Mouse (Mus musculus) B cell, adult 62 days (primary cell): ENCODE measurements around the gene Serpina3c. TPM values are rescaled to one million over a fixed set of nuclear protein-coding genes. Genes with fewer than 3 reads are reported as not detected.

Experiments
- total RNA-seq: library from RNA; stranded (reverse); gene quantifications from 4 replicates; pipeline ENCODE4 v1.2.4, GENCODE M21; 2023

The Serpina3c gene
- not detected in 4 replicates for total RNA-seq

DNA sequence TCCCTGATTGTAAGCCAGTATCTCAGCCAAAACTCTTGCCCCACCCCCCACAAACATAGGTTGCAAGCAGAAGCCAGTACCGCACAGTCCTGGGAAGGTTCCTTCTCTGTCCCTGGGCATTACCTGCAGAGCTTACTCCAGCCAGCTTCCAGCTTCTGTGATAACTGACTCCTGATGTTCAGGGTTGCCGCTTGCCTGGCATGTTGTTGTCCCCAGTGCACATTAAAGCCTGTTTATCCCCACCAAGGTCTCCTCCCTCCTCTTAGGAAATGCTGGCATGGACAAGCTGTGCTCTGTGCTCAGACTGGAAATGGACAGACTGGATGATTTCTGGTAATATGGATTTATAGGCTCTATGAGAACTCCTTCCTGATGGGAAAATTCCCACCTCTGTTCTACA lies at the start of gene Serpina3c:
Gene Serpina3c, minus strand, starts transcription at position 215 of the 400 bp plus-strand sequence.

DNA sequence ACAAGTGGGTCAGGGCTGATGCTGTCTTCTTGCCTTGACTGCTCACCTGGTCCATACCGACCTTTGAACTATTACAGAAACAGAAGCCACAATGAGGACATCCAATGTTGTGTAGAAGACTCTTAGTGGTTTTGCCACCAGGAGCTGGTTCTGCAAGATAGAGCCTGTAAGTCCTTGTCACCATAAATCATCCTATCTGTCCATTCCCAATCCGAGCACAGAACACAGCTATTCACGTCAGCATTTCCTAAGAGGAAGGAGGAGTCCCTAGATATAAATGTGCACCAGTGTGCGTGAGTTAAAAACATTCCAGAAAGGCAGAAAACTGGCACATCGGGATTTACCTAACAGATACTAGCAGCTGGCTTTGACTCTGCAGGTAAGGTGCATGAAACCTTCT lies 26.0 kb downstream of the Serpina3c start, which contains the start of gene Serpina3b:
Gene Serpina3b, plus strand, starts transcription at position 301 of the 400 bp plus-strand sequence.

DNA sequence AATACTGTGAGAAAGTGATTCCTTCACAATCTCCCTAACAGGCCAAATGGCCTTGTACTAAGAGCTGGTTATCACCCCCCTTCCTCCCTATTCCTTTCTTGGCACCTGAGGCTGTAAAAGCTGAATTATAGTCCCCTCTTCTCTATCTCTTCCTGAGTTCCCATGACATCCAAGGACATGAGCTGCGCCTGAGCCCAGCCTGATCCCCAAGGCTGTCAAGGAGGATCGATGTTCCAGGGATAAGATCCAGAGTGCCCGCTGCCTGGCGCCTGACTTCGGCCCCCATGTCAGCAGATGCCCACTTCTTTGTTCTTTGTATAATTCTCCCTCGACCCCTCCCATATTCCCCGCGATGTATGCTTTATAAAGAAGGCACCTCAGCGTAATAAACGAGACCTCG lies 41.3 kb downstream of the Serpina3c start, which contains the start of gene Serpina3a:
Gene Serpina3a, plus strand, starts transcription at position 392 of the 400 bp plus-strand sequence.

DNA sequence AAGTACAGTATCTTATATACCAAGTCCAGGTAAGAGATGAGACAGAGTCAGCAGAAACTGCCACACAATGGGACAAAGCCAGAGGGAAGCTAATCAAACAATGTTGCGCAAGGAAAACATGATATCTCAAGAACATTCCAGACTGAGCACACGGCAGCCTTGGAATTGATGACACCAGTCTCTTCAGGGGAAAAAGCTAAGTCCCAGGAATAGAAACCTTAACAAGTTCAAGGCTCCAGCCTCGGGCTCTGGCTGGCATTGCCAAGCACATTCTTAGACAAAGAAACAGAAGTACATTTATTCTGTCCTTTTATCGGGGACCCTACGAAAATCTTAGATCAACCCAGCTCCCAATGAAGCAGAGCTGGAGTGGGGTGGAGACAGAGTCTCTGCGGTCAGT lies 52.9 kb downstream of the Serpina3c start, which contains the start of gene Serpina5:
Gene Serpina5, plus strand, starts transcription at position 346 of the 400 bp plus-strand sequence.

Other genes starting within 250 kb of the Serpina3c start
- not detected in 4 replicates for gene Serpina1c, start 249.0 kb downstream of the Serpina3c start, total RNA-seq
- gene Serpina1e, start 194.9 kb downstream of the Serpina3c start, total RNA-seq: not detected in 4 replicates
- not detected in 4 replicates for gene Serpina11, start 163.9 kb downstream of the Serpina3c start, total RNA-seq
- gene Serpina9, start 140.1 kb downstream of the Serpina3c start, total RNA-seq: not detected in 4 replicates
- gene Serpina12, start 109.4 kb downstream of the Serpina3c start, total RNA-seq: not detected in 4 replicates
- gene Serpina5, start 52.8 kb downstream of the Serpina3c start, total RNA-seq: not detected in 4 replicates
- gene Serpina3a, start 41.1 kb downstream of the Serpina3c start, total RNA-seq: not detected in 4 replicates
- gene Serpina3b, start 25.9 kb downstream of the Serpina3c start, total RNA-seq: not detected in 4 replicates
- 5.2 to 6.2 TPM (median 5.4 TPM) in 4 replicates for gene Serpina3f, start 60.7 kb upstream of the Serpina3c start, total RNA-seq
- 79.5 to 99.4 TPM (median 96.8 TPM) in 4 replicates for gene Serpina3g, start 82.4 kb upstream of the Serpina3c start, total RNA-seq
- gene Serpina3i, start 109.3 kb upstream of the Serpina3c start, total RNA-seq: 1.6 to 1.8 TPM in 2 of 4 replicates, not detected in the others
- not detected in 4 replicates for gene Serpina3j, start 160.7 kb upstream of the Serpina3c start, total RNA-seq
- gene Serpina3k, start 184.6 kb upstream of the Serpina3c start, total RNA-seq: not detected in 4 replicates
- gene Serpina3m, start 184.6 kb upstream of the Serpina3c start, total RNA-seq: not detected in 4 replicates